Mouse (Mus musculus) erythroblast, embryonic 14.5 days (primary cell): ENCODE data around the gene Fgfr2. TPM values are rescaled to one million over a fixed set of nuclear protein-coding genes. Genes with fewer than 3 reads are reported as not detected.

ENCODE experiments used
- H3K27me3 ChIP-seq: 2 replicates; pipeline ENCODE4 v1.6.1; 2012; ENCODE audit warnings: inconsistent platforms; ENCODE audit not compliant: control insufficient read depth
- H3K36me3 ChIP-seq: 2 replicates; pipeline ENCODE4 v1.6.1; 2012; ENCODE audit warnings: mild to moderate bottlenecking, inconsistent platforms; ENCODE audit not compliant: control insufficient read depth
- H3K4me1 ChIP-seq: 2 replicates; pipeline ENCODE4 v1.6.1; 2012; ENCODE audit warnings: inconsistent platforms; ENCODE audit not compliant: control insufficient read depth
- H3K4me3 ChIP-seq: replicated peaks from 2 replicates; pipeline ENCODE3; 2012; ENCODE audit warnings: moderate library complexity, mild to moderate bottlenecking, inconsistent platforms
- H3K9me3 ChIP-seq: 2 replicates; pipeline ENCODE4 v1.6.1; 2012; ENCODE audit warnings: low read length, inconsistent platforms, mixed read lengths; ENCODE audit not compliant: control insufficient read depth
- GATA1 ChIP-seq: IDR thresholded peaks from 2 replicates; pipeline ENCODE4 v1.6.1; 2012; ENCODE audit warnings: low read length, inconsistent platforms, mixed read lengths
- TAL1 ChIP-seq: IDR thresholded peaks from 3 replicates; pipeline ENCODE4 v1.6.1; 2012; ENCODE audit warnings: low read length, inconsistent platforms, mixed read lengths
- polyA plus RNA-seq: library from polyadenylated mRNA; stranded (reverse); fragments of >175 nt; gene quantifications from 2 replicates; pipeline ENCODE4 v1.2.3, GENCODE M21; 2012

Fgfr2 gene
- polyA plus RNA-seq, 1 experiment = not detected

GRCm38 (mm10) chr7:132644605-132645279 lies 478.4 kb downstream of the Fgfr2 start:
- no peaks in the 10 kb centered on the region for H3K9me3 ChIP-seq
- no peak overlapping the region for H3K4me3 ChIP-seq
- H3K27me3 ChIP-seq = no peaks in the 10 kb centered on the region
- no peaks in the 10 kb centered on the region for H3K4me1 ChIP-seq
- TF ChIP-seq TAL1 (no peak), GATA1 (no peak)
- no peaks in the 10 kb centered on the region for H3K36me3 ChIP-seq

- Histone ChIP-seq H3K9me3 (no peaks in the 10 kb centered on the region), H3K27me3 (no peaks in the 10 kb centered on the region), H3K4me1 (no peaks in the 10 kb centered on the region), H3K36me3 (no peaks in the 10 kb centered on the region), H3K4me3 (no peak overlapping the region)
- no peak for TF ChIP-seq GATA1
- no peak for TF ChIP-seq TAL1
Measured at GRCm38 (mm10) chr7:132641606-132642005, 481.5 kb downstream of the Fgfr2 start.

GRCm38 (mm10) chr7:132640946-132641345 lies 482.2 kb downstream of the Fgfr2 start:
- Histone ChIP-seq H3K4me1 (no peaks in the 10 kb centered on the region), H3K9me3 (no peaks in the 10 kb centered on the region), H3K27me3 (no peaks in the 10 kb centered on the region), H3K4me3 (no peak overlapping the region), H3K36me3 (no peaks in the 10 kb centered on the region)
- no peak for TF ChIP-seq TAL1
- no peak for TF ChIP-seq GATA1

- Histone ChIP-seq H3K36me3 (no peaks in the 10 kb centered on the region), H3K9me3 (no peaks in the 10 kb centered on the region), H3K4me1 (no peaks in the 10 kb centered on the region), H3K4me3 (no peak overlapping the region), H3K27me3 (no peaks in the 10 kb centered on the region)
- TF ChIP-seq GATA1 = no peak
- no peak for TF ChIP-seq TAL1
Measured at GRCm38 (mm10) chr7:132638446-132639087, 484.6 kb downstream of the Fgfr2 start.

GRCm38 (mm10) chr7:132637292-132637691 lies 485.9 kb downstream of the Fgfr2 start:
- no peaks in the 10 kb centered on the region; the same call in 1 of the 2 replicates for H3K4me1 ChIP-seq

GRCm38 (mm10) chr7:132631313-132631712 lies 491.8 kb downstream of the Fgfr2 start:
- H3K36me3 ChIP-seq = no peaks in the 10 kb centered on the region
- TF ChIP-seq TAL1 (no peak), GATA1 (no peak)
- H3K4me1 ChIP-seq = no peaks in the 10 kb centered on the region; the same call in 1 of the 2 replicates
- no peaks in the 10 kb centered on the region for H3K9me3 ChIP-seq
- H3K4me3 ChIP-seq = no peak overlapping the region
- no peaks in the 10 kb centered on the region for H3K27me3 ChIP-seq

More at GRCm38 (mm10) chr7:132637292-132637691, 485.9 kb downstream of the Fgfr2 start:
- Histone ChIP-seq H3K4me3 (no peak overlapping the region), H3K36me3 (no peaks in the 10 kb centered on the region), H3K27me3 (no peaks in the 10 kb centered on the region), H3K9me3 (no peaks in the 10 kb centered on the region)
- TF ChIP-seq GATA1 (no peak), TAL1 (no peak)

GRCm38 (mm10) chr7:132627448-132627847 lies 495.7 kb downstream of the Fgfr2 start:
- TF ChIP-seq TAL1 = no peak
- no peak for TF ChIP-seq GATA1
- H3K4me3 ChIP-seq = no peak overlapping the region
- no peaks in the 10 kb centered on the region for H3K9me3 ChIP-seq
- H3K27me3 ChIP-seq = no peaks in the 10 kb centered on the region
- H3K4me1 ChIP-seq = no peaks in the 10 kb centered on the region; the same call in 1 of the 2 replicates
- H3K36me3 ChIP-seq = no peaks in the 10 kb centered on the region

GRCm38 (mm10) chr7:132626174-132626573 lies 497.0 kb downstream of the Fgfr2 start:
- TF ChIP-seq GATA1 = no peak
- TF ChIP-seq TAL1 = no peak
- H3K27me3 ChIP-seq = no peaks in the 10 kb centered on the region

GRCm38 (mm10) chr7:132624161-132624560 lies 499.0 kb downstream of the Fgfr2 start:
- H3K4me3 ChIP-seq = no peak overlapping the region
- H3K36me3 ChIP-seq = no peaks in the 10 kb centered on the region
- no peak for TF ChIP-seq GATA1
- TF ChIP-seq TAL1 = no peak
- no peaks in the 10 kb centered on the region for H3K4me1 ChIP-seq
- H3K9me3 ChIP-seq = no peaks in the 10 kb centered on the region
- no peaks in the 10 kb centered on the region for H3K27me3 ChIP-seq

More at GRCm38 (mm10) chr7:132626174-132626573, 497.0 kb downstream of the Fgfr2 start:
- Histone ChIP-seq H3K9me3 (no peaks in the 10 kb centered on the region), H3K4me3 (no peak overlapping the region), H3K36me3 (no peaks in the 10 kb centered on the region), H3K4me1 (no peaks in the 10 kb centered on the region)
